Mouse (Mus musculus): Measurements from ENCODE around the gene Nkap.

DNA sequence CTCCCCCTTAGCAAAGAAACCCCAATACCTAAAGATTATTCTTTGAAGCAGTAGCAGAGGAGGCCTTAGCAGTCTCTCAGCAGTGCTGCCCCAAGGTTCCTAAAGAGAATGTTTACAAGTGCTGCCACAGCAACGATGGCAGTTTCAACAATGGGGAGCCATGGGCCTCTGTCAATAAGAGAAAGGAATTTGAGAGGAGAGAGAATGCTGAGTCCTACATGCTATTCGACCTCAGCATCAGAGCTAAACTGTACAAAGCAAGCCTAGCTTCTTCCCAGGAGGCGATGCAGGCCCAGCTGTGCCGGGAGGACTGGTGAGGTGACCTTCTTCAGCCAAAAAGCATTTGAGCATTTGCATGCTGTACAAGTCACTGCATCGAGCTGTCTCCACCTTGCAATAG, 42.1 kb downstream of the Nkap start, which contains the start of gene Akap14:
- TF ChIP-seq CTCF (IDR thresholded peaks at IDR 0.05; ENCODE audit: control insufficient read depth, insufficient read depth, insufficient read length), result no peak
- no peak for TF ChIP-seq USF1 (IDR thresholded peaks at IDR 0.05; ENCODE audit: low read depth)
